Mouse (Mus musculus): ENCODE results near the gene Bmpr1b.
A peak's percentile ranks its signal among the peaks of the same experiment; 100 is the strongest.

Bmpr1b gene

GRCm38 (mm10) chr3:141905903-141906623, 263.2 kb downstream of the Bmpr1b start:
- DNase-seq (ENCODE audit: low spot score in 2 of 2) = no peak

GRCm38 (mm10) chr3:141900361-141900760, 268.9 kb downstream of the Bmpr1b start:
- DNase-seq (ENCODE audit: low spot score in 2 of 2) = no peak

GRCm38 (mm10) chr3:141899521-141899920, 269.7 kb downstream of the Bmpr1b start:
- DNase-seq (ENCODE audit: low spot score in 2 of 2) = no peak

- no peak for DNase-seq (ENCODE audit: low spot score in 2 of 2)
These were observed 271.5 kb downstream of the Bmpr1b start for GRCm38 (mm10) chr3:141897698-141898097.

GRCm38 (mm10) chr3:141896870-141897554, 272.2 kb downstream of the Bmpr1b start:
- DNase-seq (ENCODE audit: low spot score in 2 of 2) = no peak

GRCm38 (mm10) chr3:141895096-141895495, 274.1 kb downstream of the Bmpr1b start:
- DNase-seq (ENCODE audit: low spot score in 2 of 2) = peak in 1 of 2 experiments; percentile 29

GRCm38 (mm10) chr3:141890668-141891067, 278.6 kb downstream of the Bmpr1b start:
- no peak for DNase-seq (ENCODE audit: low spot score in 2 of 2)

- DNase-seq (ENCODE audit: low spot score in 2 of 2) = no peak
These were observed 281.6 kb downstream of the Bmpr1b start for GRCm38 (mm10) chr3:141887476-141888274.

GRCm38 (mm10) chr3:141884190-141884589, 285.0 kb downstream of the Bmpr1b start:
- no peak for DNase-seq (ENCODE audit: low spot score in 2 of 2)

- DNase-seq (ENCODE audit: low spot score in 2 of 2) = no peak
These were observed 286.7 kb downstream of the Bmpr1b start for GRCm38 (mm10) chr3:141882496-141882895.

GRCm38 (mm10) chr3:141872337-141873042, 296.7 kb downstream of the Bmpr1b start:
- DNase-seq (ENCODE audit: low spot score in 2 of 2) = no peak

- no peak for DNase-seq (ENCODE audit: low spot score in 2 of 2)
These were observed 297.4 kb downstream of the Bmpr1b start for GRCm38 (mm10) chr3:141871805-141872204.

GRCm38 (mm10) chr3:141862816-141863461, 306.3 kb downstream of the Bmpr1b start:
- DNase-seq (ENCODE audit: low spot score in 2 of 2) = peak; percentile 63 to 75

GRCm38 (mm10) chr3:141857123-141857522, 312.1 kb downstream of the Bmpr1b start:
- DNase-seq (ENCODE audit: low spot score in 2 of 2) = no peak

- DNase-seq (ENCODE audit: low spot score in 2 of 2) = no peak
These were observed 314.9 kb downstream of the Bmpr1b start for GRCm38 (mm10) chr3:141854339-141854738.

- no peak for DNase-seq (ENCODE audit: low spot score in 2 of 2)
These were observed 319.1 kb downstream of the Bmpr1b start for GRCm38 (mm10) chr3:141850141-141850540.

GRCm38 (mm10) chr3:141849206-141849605, 320.0 kb downstream of the Bmpr1b start:
- no peak for DNase-seq (ENCODE audit: low spot score in 2 of 2)

- peak in 1 of 2 experiments; percentile 57 for DNase-seq (ENCODE audit: low spot score in 2 of 2)
These were observed 330.4 kb downstream of the Bmpr1b start for GRCm38 (mm10) chr3:141838864-141839263.

GRCm38 (mm10) chr3:141831135-141831534, 338.1 kb downstream of the Bmpr1b start:
- DNase-seq (ENCODE audit: low spot score in 2 of 2) = peak; percentile 74 to 86

- no peak for DNase-seq (ENCODE audit: low spot score in 2 of 2)
These were observed 340.9 kb downstream of the Bmpr1b start for GRCm38 (mm10) chr3:141828301-141828700.

- DNase-seq (ENCODE audit: low spot score in 2 of 2) = peak; percentile 41 to 57
These were observed 349.8 kb downstream of the Bmpr1b start for GRCm38 (mm10) chr3:141819331-141819941.
